Mouse (Mus musculus): ENCODE data around the gene Ppp2r5e.
"Not testable (repeated sequence)": the region's sequence is repeated elsewhere in the genome, so short reads cannot be mapped to it uniquely, and the experiment has no call there.

The Ppp2r5e gene

GRCm38 (mm10) chr12:75536566-75536965, 59.5 kb downstream of the Ppp2r5e start:
- no peak for DNase-seq

- DNase-seq = no peak
These were observed 62.9 kb downstream of the Ppp2r5e start for GRCm38 (mm10) chr12:75533145-75533544.

GRCm38 (mm10) chr12:75531895-75532294, 64.2 kb downstream of the Ppp2r5e start:
- DNase-seq = no peak

GRCm38 (mm10) chr12:75528857-75529808, 66.9 kb downstream of the Ppp2r5e start:
- no peak for DNase-seq

GRCm38 (mm10) chr12:75528300-75528699, 67.7 kb downstream of the Ppp2r5e start:
- peak; percentile 51 to 62 for DNase-seq

GRCm38 (mm10) chr12:75524199-75524598, 71.8 kb downstream of the Ppp2r5e start:
- DNase-seq = no peak

- DNase-seq = no peak
These were observed 73.1 kb downstream of the Ppp2r5e start for GRCm38 (mm10) chr12:75522931-75523330.

- no peak for DNase-seq
These were observed 73.7 kb downstream of the Ppp2r5e start for GRCm38 (mm10) chr12:75522360-75522759.

- no peak for DNase-seq
These were observed 75.7 kb downstream of the Ppp2r5e start for GRCm38 (mm10) chr12:75520395-75520794.

GRCm38 (mm10) chr12:75519181-75519940, 76.7 kb downstream of the Ppp2r5e start:
- DNase-seq = no peak

GRCm38 (mm10) chr12:75515301-75515906, 80.6 kb downstream of the Ppp2r5e start:
- DNase-seq = no peak

GRCm38 (mm10) chr12:75511520-75511919, 84.5 kb downstream of the Ppp2r5e start:
- DNase-seq = no peak

GRCm38 (mm10) chr12:75504991-75505650, 90.9 kb downstream of the Ppp2r5e start:
- DNase-seq = no peak

GRCm38 (mm10) chr12:75502664-75503063, 93.4 kb downstream of the Ppp2r5e start:
- DNase-seq = peak; percentile 27 to 42

GRCm38 (mm10) chr12:75497698-75498097, 98.3 kb downstream of the Ppp2r5e start:
- DNase-seq = no peak

GRCm38 (mm10) chr12:75495636-75496035, 100.4 kb downstream of the Ppp2r5e start:
- DNase-seq = peak; percentile 21 to 34

- DNase-seq = no peak
These were observed 101.4 kb downstream of the Ppp2r5e start for GRCm38 (mm10) chr12:75494643-75495042.

- no peak for DNase-seq
These were observed 103.3 kb downstream of the Ppp2r5e start for GRCm38 (mm10) chr12:75492549-75493327.

GRCm38 (mm10) chr12:75492148-75492547, 103.9 kb downstream of the Ppp2r5e start:
- DNase-seq = not testable (repeated sequence)

GRCm38 (mm10) chr12:75487500-75487899, 108.5 kb downstream of the Ppp2r5e start:
- no peak for DNase-seq

- no peak for DNase-seq
These were observed 109.3 kb downstream of the Ppp2r5e start for GRCm38 (mm10) chr12:75486568-75487286.
